Mouse (Mus musculus) myocyte (in vitro differentiated cells): ENCODE data around the gene Hnrnpd.

Experiments
- CEBPB ChIP-seq: IDR thresholded peaks from 2 replicates; pipeline ENCODE4 v1.6.1; 2011; ENCODE audit warnings: mild to moderate bottlenecking, moderate library complexity; ENCODE audit not compliant: poor library complexity, insufficient read depth, severe bottlenecking
- MYOG ChIP-seq, 3 experiments: IDR thresholded peaks; one replicate each; pipeline ENCODE4 v1.6.1; 2011; ENCODE audit warnings: control low read depth in 2 of 3, low read depth in 2 of 3, mild to moderate bottlenecking in 2 of 3; ENCODE audit not compliant: insufficient read length in 2 of 3, control insufficient read depth in 1 of 3, insufficient read depth in 1 of 3
- POLR2A ChIP-seq: IDR thresholded peaks from one replicate; pipeline ENCODE4 v1.6.1; 2011; ENCODE audit warnings: low read depth, mild to moderate bottlenecking, control low read depth, moderate library complexity; ENCODE audit not compliant: insufficient read length
- POLR2AphosphoS2 ChIP-seq: IDR thresholded peaks from one replicate; pipeline ENCODE4 v1.6.1; 2011; ENCODE audit warnings: low read depth, control low read depth; ENCODE audit not compliant: insufficient read length
- REST ChIP-seq: IDR thresholded peaks from one replicate; pipeline ENCODE4 v1.6.1; 2011; ENCODE audit warnings: mild to moderate bottlenecking, control low read depth, moderate library complexity; ENCODE audit not compliant: insufficient read depth, insufficient read length
- TCF12 ChIP-seq: IDR thresholded peaks from one replicate; pipeline ENCODE4 v1.6.1; 2011; ENCODE audit warnings: mild to moderate bottlenecking, control low read depth; ENCODE audit not compliant: poor library complexity, insufficient read depth, severe bottlenecking
- USF1 ChIP-seq: IDR thresholded peaks from one replicate; pipeline ENCODE4 v1.6.1; 2011; ENCODE audit warnings: low read depth, mild to moderate bottlenecking, control low read depth, moderate library complexity

DNA sequence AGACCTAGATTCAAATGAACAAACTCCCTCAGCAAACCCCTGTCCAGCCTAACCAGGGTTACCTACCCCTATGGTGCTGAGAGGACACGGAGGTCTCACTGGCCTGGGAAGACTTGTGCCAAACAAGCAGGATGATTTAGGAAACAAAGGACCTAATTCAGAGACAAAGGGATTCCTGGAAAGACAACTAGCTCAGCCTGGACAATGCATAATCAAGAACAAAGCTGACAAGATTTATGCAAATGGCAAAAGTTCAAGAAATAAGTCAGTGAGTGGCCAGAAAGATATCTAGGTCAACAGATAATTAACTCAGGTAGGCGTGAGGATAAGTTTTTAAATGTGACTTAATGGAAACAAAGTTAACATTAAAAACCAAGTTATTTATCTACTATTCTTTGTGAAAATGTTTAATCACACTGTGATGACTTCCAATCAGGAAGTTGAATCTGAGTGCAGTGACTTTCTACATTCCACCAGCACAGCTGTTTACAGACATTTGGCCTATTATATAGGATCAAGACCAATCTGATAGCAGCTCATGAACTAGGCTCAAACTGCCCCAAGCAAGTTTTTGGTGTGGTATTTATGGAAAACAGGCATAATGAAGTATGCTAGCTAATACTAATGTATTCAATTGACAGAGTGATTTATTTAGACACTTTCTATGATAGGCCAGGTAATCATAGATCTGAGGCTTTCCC lies 19.4 kb downstream of the Hnrnpd start:
- no peak for TF ChIP-seq TCF12
- TF ChIP-seq POLR2AphosphoS2, result no peak
- TF ChIP-seq CEBPB, result no peak
- no peak for TF ChIP-seq POLR2A
- TF ChIP-seq REST, result no peak
- TF ChIP-seq MYOG (IDR thresholded peaks at IDR 0.05; ENCODE audit: control insufficient read depth in 1 of 3, insufficient read depth in 1 of 3, insufficient read length in 2 of 3, low read depth in 2 of 3), result no peak
- no peak for TF ChIP-seq USF1
